Mouse (Mus musculus) embryonic facial prominence, embryonic 15.5 days (tissue): ENCODE measurements at regions not wholly inside any gene's neighbourhood (a gene's known extent, or its start where the extent isn't known, plus 50 kb on each side); places are given as distances from the start of the nearest gene placed in this dataset.

Experiments
- ATAC-seq: fragments of 200-750 bp; cut with Nextera tagmentation; 2 replicates; pipeline ENCODE4 v1.8.0; 2017; ENCODE audit warnings: low read depth, moderate TSS enrichment; ENCODE audit not compliant: insufficient number of reproducible peaks, low FRiP score, low TSS enrichment
- H3K27ac ChIP-seq: fragments of 300-500 bp; sonication (generic); replicated peaks from 2 replicates; pipeline ENCODE4 v1.5.1; 2015; ENCODE audit warnings: mild to moderate bottlenecking, inconsistent platforms
- H3K27me3 ChIP-seq: fragments of 300-500 bp; sonication (generic); 2 replicates; pipeline ENCODE4 v1.6.1; 2015; ENCODE audit warnings: inconsistent platforms
- H3K36me3 ChIP-seq: fragments of 300-500 bp; sonication (generic); 2 replicates; pipeline ENCODE4 v1.6.1; 2015; ENCODE audit warnings: mild to moderate bottlenecking, inconsistent platforms
- H3K4me1 ChIP-seq: fragments of 300-500 bp; sonication (generic); 2 replicates; pipeline ENCODE4 v1.6.1; 2015; ENCODE audit warnings: inconsistent platforms
- H3K4me2 ChIP-seq: fragments of 300-500 bp; sonication (generic); replicated peaks from 2 replicates; pipeline ENCODE4 v1.6.1; 2015; ENCODE audit warnings: mild to moderate bottlenecking, inconsistent platforms
- H3K4me3 ChIP-seq: fragments of 300-500 bp; sonication (generic); replicated peaks from 2 replicates; pipeline ENCODE4 v1.5.1; 2015; ENCODE audit warnings: mild to moderate bottlenecking, inconsistent platforms
- H3K9ac ChIP-seq: fragments of 300-500 bp; sonication (generic); 2 replicates; pipeline ENCODE4 v1.6.1; 2015; ENCODE audit warnings: inconsistent platforms
- H3K9me3 ChIP-seq: fragments of 300-500 bp; sonication (generic); replicated peaks from 2 replicates; pipeline ENCODE4 v1.6.1; 2016; ENCODE audit warnings: inconsistent platforms
- WGBS: fragments of 180-500 bp; shearing (Covaris S2); methylation state at CpG from one replicate; pipeline ENCODE4 v1.1.7; 2015; 5-methylcytosine and 5-hydroxymethylcytosine counted together

DNA sequence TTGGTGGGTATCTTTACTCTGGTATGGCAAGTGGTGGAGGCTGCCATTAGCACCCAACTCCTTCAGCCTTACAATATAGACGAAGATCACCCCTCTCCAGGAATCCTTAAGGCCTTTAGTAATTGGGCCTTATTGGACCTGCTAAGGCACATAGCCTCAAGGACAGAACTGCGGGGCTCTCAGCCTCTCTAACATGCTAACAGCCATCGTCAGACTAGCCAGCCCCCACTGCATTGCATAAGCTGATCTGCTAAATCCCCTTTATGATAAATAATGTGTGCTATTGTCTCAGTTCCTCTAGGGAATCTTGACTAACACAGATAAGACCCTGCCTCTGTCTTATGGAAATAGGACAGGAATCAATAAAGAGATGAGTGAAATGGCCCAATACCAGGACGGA lies 95.7 kb upstream of the H2afz start:
- Histone ChIP-seq H3K4me3 (no peak overlapping the region), H3K36me3 (no peaks in the 10 kb centered on the region), H3K27ac (no peak overlapping the region), H3K9me3 (no peaks in the 10 kb centered on the region), H3K4me1 (no peaks in the 10 kb centered on the region), H3K9ac (no peak overlapping the region), H3K27me3 (no peaks in the 10 kb centered on the region), H3K4me2 (no peak overlapping the region)
- WGBS: 78% methylated on average over 4 of the region's 4 CpGs
- ATAC-seq: no peak

DNA sequence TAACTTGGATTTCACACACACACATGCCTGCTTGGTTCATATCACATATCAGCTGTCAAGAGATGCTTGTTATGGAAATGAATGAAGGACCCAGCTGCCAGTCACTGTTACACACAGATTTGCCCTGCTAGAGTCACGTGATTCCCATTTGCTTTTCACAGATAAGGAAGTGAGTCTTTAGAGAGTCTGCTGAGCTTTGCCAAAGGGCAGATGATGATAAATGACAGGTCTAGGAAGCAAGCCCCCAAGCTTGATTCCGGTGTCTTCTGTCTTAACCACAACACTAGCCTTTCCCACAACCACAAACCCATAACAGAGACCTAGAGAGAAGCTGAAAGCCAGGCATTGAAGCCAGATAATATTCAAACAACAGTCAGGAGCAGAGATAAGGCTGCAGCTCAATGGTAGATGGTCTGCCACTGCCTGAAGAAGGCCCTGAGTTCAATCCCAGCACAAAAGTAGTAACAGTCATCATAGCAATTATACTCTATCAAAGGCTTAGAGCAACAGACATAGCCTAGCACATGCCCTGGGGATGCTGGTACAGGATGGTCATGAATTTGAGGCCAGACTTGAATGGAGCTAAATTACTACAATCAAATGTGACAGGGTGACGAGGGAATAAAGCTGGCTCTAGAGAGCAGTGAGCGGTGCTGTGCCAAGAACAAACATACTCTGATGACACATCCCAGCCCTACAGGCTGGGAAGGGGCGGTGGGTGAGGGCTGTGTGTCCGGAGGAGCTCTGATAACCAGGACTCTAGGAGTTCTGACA lies 89.0 kb upstream of the H2afz start:
- Histone ChIP-seq H3K4me1 (peaks cover 5% of the 10 kb centered on the region; the same call in 1 of the 2 replicates), H3K4me2 (no peak overlapping the region), H3K4me3 (no peak overlapping the region), H3K27ac (no peak overlapping the region), H3K27me3 (peaks cover 7% of the 10 kb centered on the region), H3K36me3 (no peaks in the 10 kb centered on the region), H3K9ac (no peak overlapping the region), H3K9me3 (no peaks in the 10 kb centered on the region)
- no peak for ATAC-seq
- 59% methylated on average over 6 of the region's 6 CpGs for WGBS

DNA sequence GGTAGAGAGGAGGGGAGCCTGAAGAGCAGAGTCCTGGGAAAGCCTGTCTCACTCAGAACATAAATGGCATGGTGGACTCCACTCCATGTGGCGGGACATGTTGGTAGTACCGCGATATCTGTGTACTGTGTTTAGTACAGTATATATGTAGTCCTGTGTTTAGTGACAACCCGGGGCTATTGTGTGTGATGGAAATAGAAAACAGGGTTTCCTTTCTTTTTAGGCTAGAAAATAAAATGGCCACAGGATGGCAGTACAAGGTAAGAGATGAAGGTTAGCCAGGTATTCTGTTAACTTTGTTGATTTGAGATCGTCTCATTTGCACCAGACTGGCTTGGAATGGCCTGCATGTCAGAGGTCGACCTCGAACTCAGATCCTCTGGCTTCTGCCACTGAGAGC lies 86.2 kb upstream of the H2afz start:
- Histone ChIP-seq H3K9ac (no peak overlapping the region), H3K27me3 (peaks cover 12% of the 10 kb centered on the region)

DNA sequence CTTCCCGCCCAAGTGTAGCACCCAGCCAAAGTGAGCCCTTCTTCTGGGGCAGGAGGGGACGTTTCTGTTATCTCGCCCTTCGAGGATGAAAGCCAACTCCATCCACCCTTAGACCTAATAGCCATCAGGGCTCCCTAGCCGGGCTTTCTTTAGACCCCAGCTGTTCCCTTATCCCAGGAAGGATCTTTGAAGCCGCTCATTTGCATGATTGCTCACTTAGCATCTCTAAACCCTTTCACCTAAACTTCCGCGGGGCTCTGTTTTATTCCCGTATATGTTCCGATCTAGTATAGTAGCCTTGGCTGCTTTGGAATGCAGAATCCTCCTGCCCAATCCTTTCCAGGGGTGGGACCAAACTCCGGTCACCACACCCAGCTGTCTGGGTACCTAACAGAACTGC lies 84.3 kb upstream of the H2afz start:
- Histone ChIP-seq H3K27ac (no peak overlapping the region), H3K9ac (no peak overlapping the region), H3K27me3 (peaks cover 12% of the 10 kb centered on the region), H3K4me2 (peak overlapping the region; percentile 35), H3K36me3 (no peaks in the 10 kb centered on the region), H3K4me1 (peaks cover 8% of the 10 kb centered on the region; the same call in 1 of the 2 replicates), H3K9me3 (no peaks in the 10 kb centered on the region), H3K4me3 (no peak overlapping the region)
- 4% methylated on average over 11 of the region's 11 CpGs for WGBS
- no peak for ATAC-seq

More for the DNA sequence above, 86.2 kb upstream of the H2afz start:
- no peak overlapping the region for H3K4me3 ChIP-seq
- H3K4me2 ChIP-seq: 0 out of 2 replicates have a peak overlapping the region, but pooled peaks have one; percentile 6
- no peak for ATAC-seq
- WGBS: 34% methylated on average over 7 of the region's 7 CpGs
- no peaks in the 10 kb centered on the region for H3K9me3 ChIP-seq
- H3K36me3 ChIP-seq: no peaks in the 10 kb centered on the region
- peaks cover 8% of the 10 kb centered on the region; the same call in 1 of the 2 replicates for H3K4me1 ChIP-seq
- H3K27ac ChIP-seq: no peak overlapping the region

DNA sequence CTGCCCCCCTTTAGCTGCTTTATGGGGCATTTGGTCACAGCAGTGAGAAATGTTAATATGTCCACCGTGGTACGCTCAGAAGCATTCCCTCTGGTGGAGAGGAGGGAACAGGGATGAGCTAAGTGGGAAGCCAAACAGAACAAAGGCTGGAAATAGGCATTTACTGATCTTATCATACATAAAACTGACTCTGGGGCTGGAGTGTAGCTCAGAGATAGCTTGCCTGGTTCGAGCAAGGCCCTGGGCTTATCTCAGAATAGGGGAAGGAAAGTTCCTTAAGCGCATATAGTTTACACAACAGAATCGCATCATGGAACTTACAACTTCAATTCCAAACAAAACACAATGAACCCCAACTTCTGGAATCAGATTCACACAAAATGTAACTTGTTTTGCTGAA lies 81.5 kb upstream of the H2afz start:
- Histone ChIP-seq H3K9me3 (no peaks in the 10 kb centered on the region), H3K4me2 (no peak overlapping the region), H3K27ac (no peak overlapping the region), H3K4me1 (peaks cover 8% of the 10 kb centered on the region; the same call in 1 of the 2 replicates), H3K9ac (no peak overlapping the region), H3K4me3 (no peak overlapping the region), H3K27me3 (peaks cover 12% of the 10 kb centered on the region), H3K36me3 (no peaks in the 10 kb centered on the region)
- no peak for ATAC-seq
- WGBS: 83% methylated on average over 5 of the region's 5 CpGs

DNA sequence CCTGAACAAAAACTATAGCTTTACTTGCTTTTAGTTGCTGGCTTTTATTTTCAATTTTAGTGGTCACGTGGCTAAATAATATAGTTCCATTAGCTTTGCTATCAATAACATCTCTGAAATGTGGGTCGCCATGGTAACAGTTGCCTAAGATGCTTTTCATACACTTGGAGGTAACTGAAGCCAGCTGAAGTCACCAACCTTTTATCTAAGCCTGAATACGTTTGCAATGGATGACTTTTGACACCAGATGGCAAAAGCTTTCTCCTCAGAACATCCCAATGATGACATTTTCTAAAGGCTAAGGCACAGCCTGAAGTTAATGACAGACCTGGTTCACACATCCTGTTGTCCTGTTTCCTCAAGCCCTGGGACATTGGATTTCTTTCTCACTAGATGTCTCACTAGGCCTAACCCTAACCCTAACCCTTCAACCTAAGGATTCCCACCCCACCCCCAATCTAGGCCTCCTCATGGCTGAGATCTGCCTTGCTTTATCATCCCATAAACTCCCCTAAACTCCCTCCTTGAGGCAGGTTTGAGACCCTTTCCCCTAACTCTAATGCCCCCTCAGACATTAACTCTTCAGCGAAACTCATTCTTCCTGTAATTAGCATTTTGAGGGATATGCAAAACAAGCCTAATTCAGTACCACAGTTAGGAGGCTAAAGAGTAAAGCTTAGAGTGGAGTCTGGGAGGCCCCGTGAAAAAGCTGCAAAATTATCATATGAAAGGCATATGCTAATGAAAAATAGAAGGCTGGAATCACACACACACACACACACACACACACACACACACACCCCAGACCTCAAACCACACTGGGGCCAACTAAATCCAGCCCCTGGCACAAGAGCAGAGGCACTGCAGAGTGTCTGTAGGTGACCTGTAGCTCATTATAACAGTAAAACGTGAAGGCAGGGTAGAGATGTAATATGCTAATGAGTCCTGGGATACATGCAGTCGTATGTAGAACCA lies 80.1 kb upstream of the H2afz start:
- Histone ChIP-seq H3K4me2 (no peak overlapping the region), H3K4me3 (no peak overlapping the region), H3K9ac (no peak overlapping the region), H3K4me1 (peaks cover 8% of the 10 kb centered on the region; the same call in 1 of the 2 replicates), H3K27me3 (peaks cover 10% of the 10 kb centered on the region), H3K9me3 (no peaks in the 10 kb centered on the region), H3K27ac (no peak overlapping the region), H3K36me3 (no peaks in the 10 kb centered on the region)
- 38% methylated on average over 7 of the region's 7 CpGs for WGBS
- ATAC-seq: no peak

DNA sequence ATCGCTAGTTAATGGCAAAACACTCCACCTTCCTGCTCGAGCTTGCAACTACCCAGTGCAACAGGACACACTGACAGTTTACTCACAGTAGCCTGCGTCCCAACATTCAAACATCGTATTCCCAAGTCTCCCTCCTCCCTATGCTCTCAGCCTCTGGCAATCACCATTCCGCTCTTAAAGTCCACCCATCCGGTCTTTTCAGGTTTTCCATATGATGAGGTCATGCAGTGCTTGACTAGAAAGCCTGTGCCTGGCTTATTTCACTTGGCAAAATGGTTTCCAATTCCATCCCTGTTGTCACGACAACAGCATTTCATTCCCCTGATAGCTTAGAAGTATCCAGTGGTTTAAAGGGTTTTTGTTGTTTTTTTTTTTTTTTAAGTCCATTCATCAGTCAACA lies 79.1 kb upstream of the H2afz start:
- Histone ChIP-seq H3K9me3 (no peaks in the 10 kb centered on the region), H3K36me3 (no peaks in the 10 kb centered on the region), H3K9ac (no peak overlapping the region), H3K4me3 (no peak overlapping the region), H3K27me3 (0 out of 2 replicates have a peak, but pooled peaks cover 6% of the 10 kb centered on the region), H3K4me1 (peaks cover 3% of the 10 kb centered on the region; the same call in 1 of the 2 replicates), H3K4me2 (no peak overlapping the region), H3K27ac (no peak overlapping the region)
- 59% methylated on average over 7 of the region's 7 CpGs for WGBS
- no peak for ATAC-seq

DNA sequence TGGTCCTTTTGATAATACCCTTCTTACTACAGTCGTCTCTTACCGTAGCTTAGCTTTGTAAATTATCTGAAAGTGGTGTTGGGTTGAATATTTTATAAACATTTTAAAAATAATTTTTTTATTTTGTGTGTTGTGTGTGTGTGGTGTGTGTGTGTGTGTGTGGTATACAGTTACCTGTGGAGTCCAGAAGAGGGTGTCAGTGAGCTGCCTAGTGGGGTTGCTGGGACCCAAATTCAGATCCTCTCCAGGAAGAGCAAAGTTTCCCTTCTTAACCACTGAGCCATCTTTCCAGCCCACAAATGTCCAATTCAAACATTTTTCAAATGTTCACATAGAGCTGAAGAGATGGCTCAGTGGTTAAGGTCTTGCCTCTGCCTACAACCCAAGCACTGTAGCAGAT lies 78.4 kb upstream of the H2afz start:
- Histone ChIP-seq H3K9me3 (no peaks in the 10 kb centered on the region), H3K9ac (no peak overlapping the region), H3K27ac (no peak overlapping the region), H3K27me3 (no peaks in the 10 kb centered on the region), H3K4me1 (no peaks in the 10 kb centered on the region), H3K4me3 (no peak overlapping the region), H3K4me2 (no peak overlapping the region), H3K36me3 (no peaks in the 10 kb centered on the region)
- ATAC-seq: no peak
- 91% methylated on average over 2 of the region's 2 CpGs for WGBS

DNA sequence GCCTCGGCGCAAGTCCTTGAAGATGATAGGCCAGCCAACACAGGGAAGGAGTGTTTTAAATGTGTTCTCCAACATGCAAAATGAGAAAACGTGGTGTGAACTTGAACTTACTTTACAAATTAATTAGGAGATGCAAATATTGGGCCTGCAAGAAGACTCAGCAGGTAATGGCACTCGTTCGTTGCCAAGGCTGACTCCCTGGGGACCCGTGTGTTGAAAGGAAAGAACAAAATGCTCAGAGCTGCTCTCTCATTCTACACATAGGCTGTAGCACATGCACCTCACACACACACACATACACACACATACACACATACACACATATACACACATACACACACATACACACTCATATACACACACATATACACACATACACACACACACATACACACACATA lies 74.6 kb upstream of the H2afz start:
- H3K9ac ChIP-seq: no peak overlapping the region
- no peaks in the 10 kb centered on the region for H3K4me1 ChIP-seq
- H3K27ac ChIP-seq: no peak overlapping the region
- H3K4me2 ChIP-seq: no peak overlapping the region
- no peak overlapping the region for H3K4me3 ChIP-seq
- H3K36me3 ChIP-seq: no peaks in the 10 kb centered on the region
- no peak for ATAC-seq
- WGBS: 74% methylated on average over 6 of the region's 6 CpGs
- no peaks in the 10 kb centered on the region for H3K27me3 ChIP-seq
- no peaks in the 10 kb centered on the region for H3K9me3 ChIP-seq

DNA sequence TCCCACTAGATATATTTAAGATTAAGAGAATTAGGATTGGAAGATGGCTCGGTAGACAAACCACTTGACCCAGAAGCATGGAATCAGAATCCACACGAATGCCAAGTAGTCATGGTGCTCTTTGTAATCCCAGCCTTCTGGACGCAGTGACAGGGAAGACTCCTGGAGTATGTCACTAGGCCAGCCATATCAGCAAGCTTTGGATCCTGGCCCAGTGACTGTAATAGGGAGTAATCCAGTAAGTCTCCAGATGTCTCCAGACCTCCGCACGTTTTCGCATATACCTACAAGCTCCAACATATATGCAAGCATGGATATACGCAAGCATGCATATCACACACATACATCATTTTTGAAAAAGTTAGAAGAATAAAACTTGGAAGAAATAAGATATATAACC lies 73.9 kb upstream of the H2afz start:
- 86% methylated on average over 7 of the region's 7 CpGs for WGBS
- Histone ChIP-seq H3K4me3 (no peak overlapping the region), H3K9me3 (no peaks in the 10 kb centered on the region), H3K27me3 (no peaks in the 10 kb centered on the region), H3K9ac (no peak overlapping the region), H3K4me2 (no peak overlapping the region), H3K27ac (no peak overlapping the region), H3K4me1 (no peaks in the 10 kb centered on the region), H3K36me3 (no peaks in the 10 kb centered on the region)
- ATAC-seq: no peak

DNA sequence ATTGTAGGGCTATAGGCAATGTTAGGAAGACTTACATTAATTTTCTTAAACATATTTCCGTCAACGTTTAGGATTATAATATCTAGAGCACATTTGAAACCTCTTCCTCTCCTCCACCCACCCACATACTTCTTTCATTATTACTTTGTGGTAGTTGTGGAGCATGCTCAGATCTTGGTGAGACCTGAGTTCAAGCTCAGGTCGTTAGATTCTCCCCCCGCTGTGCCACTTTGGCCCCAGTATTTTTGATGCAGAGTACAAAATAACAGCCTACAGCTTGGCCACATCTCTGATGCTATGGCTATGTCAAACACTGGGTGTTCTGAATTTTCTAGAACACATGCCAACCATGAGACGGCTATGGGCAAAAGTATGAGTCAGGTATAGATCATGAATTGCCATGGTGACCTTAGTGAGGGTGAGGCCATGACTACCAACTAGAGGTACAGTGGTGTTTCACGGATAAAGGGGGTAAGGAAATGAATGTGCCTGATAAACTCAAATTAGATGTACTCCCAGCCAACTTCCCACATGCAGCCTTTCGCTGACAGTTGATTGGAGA lies 68.5 kb upstream of the H2afz start:
- H3K36me3 ChIP-seq: no peaks in the 10 kb centered on the region
- H3K4me3 ChIP-seq: no peak overlapping the region
- no peak for ATAC-seq
- H3K4me2 ChIP-seq: no peak overlapping the region
- H3K27me3 ChIP-seq: no peaks in the 10 kb centered on the region
- no peaks in the 10 kb centered on the region for H3K9me3 ChIP-seq
- H3K27ac ChIP-seq: no peak overlapping the region
- no peaks in the 10 kb centered on the region for H3K4me1 ChIP-seq
- H3K9ac ChIP-seq: no peak overlapping the region
- WGBS: 77% methylated on average over 7 of the region's 7 CpGs
